Mouse (Mus musculus) liver, embryonic 14 days (tissue): ENCODE measurements around the gene Rab15. TPM values are rescaled to one million over a fixed set of nuclear protein-coding genes. Genes with fewer than 3 reads are reported as not detected.

Source experiments
- polyA plus RNA-seq: library from polyadenylated mRNA; depleted of rRNA; stranded (reverse); fragments of >200 nt; gene quantifications from 2 replicates; pipeline ENCODE4 v1.2.3, GENCODE M21; 2012; rRNA removed

The Rab15 gene
- 0.14 and 0.32 TPM in 2 replicates for polyA plus RNA-seq

DNA sequence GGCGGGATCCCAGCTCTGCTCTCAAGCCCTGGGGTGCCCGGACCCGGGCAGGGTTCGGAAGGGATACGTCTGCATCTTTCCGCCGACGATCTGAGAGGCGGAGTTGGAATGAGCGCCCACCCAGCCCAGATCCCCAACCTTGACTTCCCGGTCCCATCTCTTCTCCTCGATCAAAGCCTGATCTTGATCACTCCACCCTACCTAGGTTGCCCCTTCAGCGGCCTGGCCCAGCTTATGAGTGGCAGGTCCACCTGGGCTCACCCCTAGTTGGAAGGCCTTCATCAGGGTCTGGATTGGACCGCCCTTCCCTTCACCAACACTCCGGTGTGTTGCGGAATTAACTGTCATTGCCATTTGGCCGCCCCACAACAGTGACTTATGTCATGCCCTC lies at the start of gene Rab15:
Gene Rab15 (minus strand): TSS at position 258 of the 391 bp plus-strand sequence.

DNA sequence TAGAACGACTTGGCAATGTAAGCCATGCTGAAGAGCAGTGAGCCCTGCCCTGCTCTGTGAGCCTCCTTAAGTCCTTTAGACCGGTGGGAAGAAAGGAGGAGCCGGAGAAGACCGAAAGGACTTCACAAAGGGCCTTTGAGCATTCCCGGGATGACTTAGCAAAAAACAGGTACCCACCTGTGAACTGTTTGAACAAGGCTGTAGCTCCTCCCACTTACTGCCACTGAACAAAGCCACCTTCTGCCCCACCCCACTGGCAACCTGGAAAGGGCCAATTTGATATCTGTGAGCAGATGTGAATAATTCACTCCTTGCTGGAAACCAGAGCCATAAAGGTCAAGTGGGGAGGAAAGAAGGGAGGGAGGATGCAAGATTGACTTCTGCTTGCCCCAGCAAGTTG lies 27.4 kb downstream of the Rab15 start, which contains the start of gene Gpx2:
Gene Gpx2 (minus strand): TSS at position 205 of the 400 bp plus-strand sequence.

DNA sequence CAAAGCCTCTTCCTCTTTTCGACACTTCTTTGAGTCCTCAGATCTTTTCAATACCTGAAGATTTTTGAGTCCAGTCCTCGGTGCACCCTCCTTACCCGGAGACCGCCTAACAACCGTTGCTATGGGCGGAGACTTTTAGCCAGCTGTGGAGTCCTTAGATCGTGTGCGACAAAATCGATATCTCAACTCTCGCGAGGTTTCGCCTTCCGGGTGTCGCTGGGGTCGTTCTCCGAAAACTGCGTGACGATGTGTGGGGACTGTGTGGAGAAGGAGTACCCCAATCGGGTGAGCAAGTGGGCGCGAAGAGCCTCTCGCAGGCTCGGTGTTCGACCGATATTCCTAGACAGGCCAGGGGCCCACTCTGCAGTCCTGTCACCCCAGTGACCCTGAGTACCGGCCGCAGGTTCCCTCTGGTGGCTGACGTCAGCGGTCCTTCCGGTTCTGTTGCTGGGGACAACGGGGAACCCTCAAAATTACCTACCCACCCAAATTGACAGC lies 57.3 kb downstream of the Rab15 start, which contains the start of the genes Churc1 and Fntb:
Gene Churc1 (plus strand): TSS at position 185 of the 498 bp plus-strand sequence.
Gene Fntb (plus strand): TSS at position 236 of the 498 bp plus-strand sequence.

Other genes with a start within 250 kb of the Rab15 start
- 32.9 and 39.5 TPM in 2 replicates for gene Sptb, start 112.4 kb downstream of the Rab15 start, polyA plus RNA-seq
- gene Churc1, start 57.4 kb downstream of the Rab15 start, polyA plus RNA-seq = 44.4 and 51.5 TPM in 2 replicates
- gene Fntb, start 57.3 kb downstream of the Rab15 start, polyA plus RNA-seq = 18.3 and 23.5 TPM in 2 replicates
- 0.03 TPM in 1 of 2 replicates, not detected in the other for gene Gpx2, start 27.4 kb downstream of the Rab15 start, polyA plus RNA-seq
- 22.1 and 28.4 TPM in 2 replicates for gene Max, start 139.3 kb upstream of the Rab15 start, polyA plus RNA-seq